Mouse (Mus musculus): ENCODE results near the gene Lrrc26.

DNA sequence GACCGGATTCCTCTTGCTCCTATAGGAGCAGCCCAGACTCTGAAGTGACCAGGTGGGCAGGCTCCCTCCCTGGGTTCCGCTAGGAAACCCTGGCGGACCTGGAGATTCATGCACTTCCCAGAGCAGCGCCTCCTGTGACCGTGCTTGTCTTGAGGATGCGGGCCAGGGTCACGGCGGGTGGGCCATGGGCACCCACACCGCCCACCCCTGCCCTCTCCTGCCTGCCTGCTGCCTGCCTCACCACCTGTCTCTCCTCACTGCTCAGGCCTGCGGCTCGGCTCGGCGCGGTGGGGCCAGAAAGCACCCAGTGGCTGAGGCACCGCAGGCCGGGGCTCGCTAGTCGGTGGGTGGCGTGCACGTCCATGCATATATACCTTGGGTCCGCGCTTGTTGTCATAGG, 21.3 kb downstream of the Lrrc26 start:
- TF ChIP-seq CTCF (IDR thresholded peaks at IDR 0.05; ENCODE audit: insufficient read depth, low read depth, low read length) (no peak), POLR2A (IDR thresholded peaks at IDR 0.05; ENCODE audit: insufficient read depth, low read depth, low read length) (no peak)

Data from olfactory bulb, adult 2 months (tissue).